Mouse (Mus musculus): ENCODE results near the gene Pick1.
"Not testable (repeated sequence)": the region's sequence is repeated elsewhere in the genome, so short reads cannot be mapped to it uniquely, and the experiment has no call there.

DNA sequence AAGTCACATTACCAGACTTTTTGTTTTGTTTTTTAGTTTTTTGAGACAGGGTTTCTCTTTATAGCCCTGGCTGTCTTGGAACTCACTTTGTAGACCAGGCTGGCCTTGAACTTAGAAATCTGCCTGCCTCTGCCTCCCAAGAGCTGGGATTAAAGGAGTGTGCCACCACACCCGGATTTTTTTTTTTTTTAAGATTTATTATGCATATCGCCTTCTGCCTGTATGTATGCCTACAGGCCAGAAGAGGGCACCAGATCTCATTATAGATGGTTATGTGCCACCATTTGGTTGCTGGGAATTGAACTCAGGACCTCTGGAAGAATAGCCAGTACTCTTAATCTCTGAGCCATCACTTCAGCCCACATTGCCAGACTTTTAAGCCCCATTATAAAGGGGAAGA is 3.2 kb upstream of the Pick1 start:
- not testable (repeated sequence) for TF ChIP-seq GATA1 (IDR thresholded peaks at IDR 0.05; ENCODE audit: borderline replicate concordance, low read length); FLI1 (IDR thresholded peaks at IDR 0.05; ENCODE audit: low read length)

All from megakaryocyte, embryonic 14.5 days (primary cell).